Mouse (Mus musculus): Measurements from ENCODE around the gene Cacna1c. TPM values are rescaled to one million over a fixed set of nuclear protein-coding genes. Genes with fewer than 3 reads are reported as not detected.
A peak's percentile ranks its signal among the peaks of the same experiment; 100 is the strongest.

Cacna1c gene
- polyA plus RNA-seq, 1 experiment from 2014 or later = 7.1 TPM

DNA sequence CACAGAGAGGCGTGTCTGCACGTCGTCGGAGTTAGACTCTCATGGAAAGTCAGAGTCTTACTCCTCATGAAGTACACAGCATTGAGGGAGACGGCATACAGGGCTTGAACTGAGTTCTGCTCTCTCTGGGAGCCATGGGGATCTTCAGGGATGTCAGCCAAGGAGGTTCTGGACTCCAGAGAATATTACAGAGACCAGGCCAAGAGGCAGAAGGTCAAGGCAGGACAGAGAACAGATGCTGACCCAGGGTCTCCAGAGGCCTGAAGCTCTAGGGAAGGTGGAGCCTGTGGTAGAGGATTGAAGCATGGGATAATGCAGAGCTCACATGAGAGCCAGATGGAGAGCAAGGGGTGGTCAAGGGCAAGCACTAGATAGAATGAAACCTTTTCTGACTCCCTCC, 507.4 kb downstream of the Cacna1c start:
- no peak overlapping the region for H3K4me2 ChIP-seq (ENCODE audit: low read length)
- ATAC-seq (ENCODE audit: low FRiP score, low TSS enrichment) (no peak), DNase-seq (no peak)
- H3K4me1 ChIP-seq (ENCODE audit: control insufficient read depth, insufficient read depth, low read length) = no peaks in the 10 kb centered on the region
- no peak overlapping the region for H3K9ac ChIP-seq (replicated peaks; ENCODE audit: low read length)
- H3K27me3 ChIP-seq (ENCODE audit: control insufficient read depth, insufficient read depth, low read length) = no peaks in the 10 kb centered on the region
- H3K4me3 ChIP-seq (replicated peaks; ENCODE audit: low read depth, low read length) = no peak overlapping the region
- no peaks in the 10 kb centered on the region for H3K9me3 ChIP-seq (ENCODE audit: control insufficient read depth, low read length)
- WGBS = 83% methylated on average over 5 of the region's 5 CpGs
- no peaks in the 10 kb centered on the region for H3K36me3 ChIP-seq (ENCODE audit: control insufficient read depth, insufficient read depth, low read length)
- no peak overlapping the region for H3K27ac ChIP-seq (replicated peaks; ENCODE audit: low read depth, low read length)

DNA sequence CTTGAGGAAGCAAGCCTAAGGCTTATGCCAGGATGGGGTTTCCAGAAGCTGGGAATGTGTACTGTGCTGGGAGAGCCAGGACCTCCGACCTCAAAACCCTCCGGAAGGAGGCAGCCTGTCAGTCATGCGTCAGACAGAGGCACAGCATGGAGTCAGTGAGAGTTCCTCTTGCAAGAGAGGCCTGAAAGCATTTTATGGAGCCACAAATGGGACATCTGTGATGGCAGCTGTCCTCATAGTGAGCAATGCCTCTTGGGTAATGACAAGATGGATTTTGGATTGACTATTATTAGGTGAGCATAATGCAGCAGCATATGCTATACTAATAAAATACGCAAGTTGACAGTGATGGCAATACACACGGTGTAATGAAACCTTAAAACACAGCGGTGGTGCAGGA, 515.4 kb downstream of the Cacna1c start:
- H3K9me3 ChIP-seq (ENCODE audit: control insufficient read depth, low read length) = no peaks in the 10 kb centered on the region
- ATAC-seq (ENCODE audit: low FRiP score, low TSS enrichment) (no peak), DNase-seq (peak; percentile 5)
- H3K27ac ChIP-seq (replicated peaks; ENCODE audit: low read depth, low read length) = no peak overlapping the region
- WGBS = 51% methylated on average over 6 of the region's 6 CpGs
- no peaks in the 10 kb centered on the region; the same call in 1 of the 2 replicates for H3K36me3 ChIP-seq (ENCODE audit: control insufficient read depth, insufficient read depth, low read length)
- H3K4me2 ChIP-seq (ENCODE audit: low read length) = no peak overlapping the region
- no peak overlapping the region for H3K9ac ChIP-seq (replicated peaks; ENCODE audit: low read length)
- no peaks in the 10 kb centered on the region for H3K4me1 ChIP-seq (ENCODE audit: control insufficient read depth, insufficient read depth, low read length)
- no peak overlapping the region for H3K4me3 ChIP-seq (replicated peaks; ENCODE audit: low read depth, low read length)
- no peaks in the 10 kb centered on the region for H3K27me3 ChIP-seq (ENCODE audit: control insufficient read depth, insufficient read depth, low read length)

DNA sequence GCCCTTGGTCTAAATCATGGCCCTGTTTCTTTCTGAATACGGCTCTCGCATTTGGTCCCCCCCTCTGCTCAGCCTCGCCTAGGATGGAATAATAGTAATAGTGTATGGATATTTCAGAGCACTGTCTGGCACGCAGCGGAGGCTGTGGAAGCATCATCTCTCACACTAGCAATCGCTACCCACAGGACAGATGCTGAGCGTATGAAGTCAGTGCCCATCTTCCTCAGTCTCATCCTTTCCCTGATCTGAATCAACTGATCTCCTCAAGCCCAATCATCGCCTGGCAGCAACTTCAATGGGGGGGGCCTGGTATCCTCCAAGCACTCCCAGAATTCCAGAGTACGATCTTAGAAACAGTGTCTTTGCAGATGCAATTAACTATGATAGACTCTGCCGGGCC, 518.2 kb downstream of the Cacna1c start:
- no peak for ATAC-seq (ENCODE audit: low FRiP score, low TSS enrichment)
- Histone ChIP-seq H3K4me3 (replicated peaks; ENCODE audit: low read depth, low read length) (no peak overlapping the region), H3K4me2 (ENCODE audit: low read length) (no peak overlapping the region), H3K36me3 (ENCODE audit: control insufficient read depth, insufficient read depth, low read length) (no peaks in the 10 kb centered on the region; the same call in 1 of the 2 replicates), H3K27me3 (ENCODE audit: control insufficient read depth, insufficient read depth, low read length) (no peaks in the 10 kb centered on the region), H3K9me3 (ENCODE audit: control insufficient read depth, low read length) (no peaks in the 10 kb centered on the region), H3K9ac (replicated peaks; ENCODE audit: low read length) (no peak overlapping the region), H3K4me1 (ENCODE audit: control insufficient read depth, insufficient read depth, low read length) (no peaks in the 10 kb centered on the region), H3K27ac (replicated peaks; ENCODE audit: low read depth, low read length) (no peak overlapping the region)
- no peak for DNase-seq
- WGBS = 93% methylated on average over 10 of the region's 10 CpGs

DNA sequence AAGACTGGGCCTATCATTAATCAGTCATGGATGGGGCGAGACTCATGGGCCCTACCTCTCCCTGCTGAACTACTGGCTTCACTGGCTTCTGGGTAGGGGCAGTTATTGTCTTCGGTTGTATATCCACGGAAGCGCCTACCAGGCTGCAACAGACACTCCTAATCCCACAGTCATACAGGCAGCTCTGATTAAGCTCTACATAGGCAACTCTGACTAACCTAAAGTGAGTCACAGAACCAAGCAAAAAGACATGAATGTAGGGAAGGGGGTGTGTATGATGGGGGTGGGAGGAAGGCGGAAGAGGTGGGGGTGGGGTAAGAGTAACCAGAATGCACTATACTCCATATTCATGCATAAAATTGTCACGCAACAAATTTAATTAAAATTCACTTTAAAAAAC, 518.9 kb downstream of the Cacna1c start:
- Histone ChIP-seq H3K9me3 (ENCODE audit: control insufficient read depth, low read length) (no peaks in the 10 kb centered on the region), H3K4me1 (ENCODE audit: control insufficient read depth, insufficient read depth, low read length) (no peaks in the 10 kb centered on the region), H3K27ac (replicated peaks; ENCODE audit: low read depth, low read length) (no peak overlapping the region), H3K27me3 (ENCODE audit: control insufficient read depth, insufficient read depth, low read length) (no peaks in the 10 kb centered on the region), H3K4me3 (replicated peaks; ENCODE audit: low read depth, low read length) (no peak overlapping the region), H3K9ac (replicated peaks; ENCODE audit: low read length) (no peak overlapping the region), H3K4me2 (ENCODE audit: low read length) (no peak overlapping the region), H3K36me3 (ENCODE audit: control insufficient read depth, insufficient read depth, low read length) (no peaks in the 10 kb centered on the region)
- ATAC-seq (ENCODE audit: low FRiP score, low TSS enrichment) (no peak), DNase-seq (no peak)
- 86% methylated on average over 6 of the region's 6 CpGs for WGBS

GRCm38 (mm10) chr6:118674781-118675180, 521.4 kb downstream of the Cacna1c start:
- no peaks in the 10 kb centered on the region for H3K27me3 ChIP-seq (ENCODE audit: control insufficient read depth, insufficient read depth, low read length)
- H3K27ac ChIP-seq (replicated peaks; ENCODE audit: low read depth, low read length) = no peak overlapping the region
- H3K9me3 ChIP-seq (ENCODE audit: control insufficient read depth, low read length) = no peaks in the 10 kb centered on the region
- no peak for DNase-seq
- no peak overlapping the region for H3K9ac ChIP-seq (replicated peaks; ENCODE audit: low read length)
- 83% methylated on average over 4 of the region's 4 CpGs for WGBS
- no peaks in the 10 kb centered on the region for H3K36me3 ChIP-seq (ENCODE audit: control insufficient read depth, insufficient read depth, low read length)
- ATAC-seq (ENCODE audit: low FRiP score, low TSS enrichment) = no peak
- H3K4me3 ChIP-seq (replicated peaks; ENCODE audit: low read depth, low read length) = no peak overlapping the region
- H3K4me2 ChIP-seq (ENCODE audit: low read length) = no peak overlapping the region
- H3K4me1 ChIP-seq (ENCODE audit: control insufficient read depth, insufficient read depth, low read length) = no peaks in the 10 kb centered on the region

GRCm38 (mm10) chr6:118673974-118674695, 522.1 kb downstream of the Cacna1c start:
- 80% methylated on average over 12 of the region's 12 CpGs for WGBS
- Histone ChIP-seq H3K27me3 (ENCODE audit: control insufficient read depth, insufficient read depth, low read length) (no peaks in the 10 kb centered on the region), H3K27ac (replicated peaks; ENCODE audit: low read depth, low read length) (no peak overlapping the region), H3K9ac (replicated peaks; ENCODE audit: low read length) (no peak overlapping the region), H3K4me3 (replicated peaks; ENCODE audit: low read depth, low read length) (no peak overlapping the region), H3K9me3 (ENCODE audit: control insufficient read depth, low read length) (no peaks in the 10 kb centered on the region), H3K4me2 (ENCODE audit: low read length) (no peak overlapping the region), H3K36me3 (ENCODE audit: control insufficient read depth, insufficient read depth, low read length) (no peaks in the 10 kb centered on the region), H3K4me1 (ENCODE audit: control insufficient read depth, insufficient read depth, low read length) (no peaks in the 10 kb centered on the region)
- DNase-seq (no peak), ATAC-seq (ENCODE audit: low FRiP score, low TSS enrichment) (no peak)

- no peak overlapping the region for H3K27ac ChIP-seq (replicated peaks; ENCODE audit: low read depth, low read length)
- H3K4me1 ChIP-seq (ENCODE audit: control insufficient read depth, insufficient read depth, low read length) = no peaks in the 10 kb centered on the region
- H3K36me3 ChIP-seq (ENCODE audit: control insufficient read depth, insufficient read depth, low read length) = peaks cover 17% of the 10 kb centered on the region
- no peak for ATAC-seq (ENCODE audit: low FRiP score, low TSS enrichment)
- WGBS = 88% methylated on average over 4 of the region's 4 CpGs
- no peaks in the 10 kb centered on the region for H3K9me3 ChIP-seq (ENCODE audit: control insufficient read depth, low read length)
- H3K9ac ChIP-seq (replicated peaks; ENCODE audit: low read length) = no peak overlapping the region
- DNase-seq = no peak
- no peak overlapping the region for H3K4me2 ChIP-seq (ENCODE audit: low read length)
- H3K4me3 ChIP-seq (replicated peaks; ENCODE audit: low read depth, low read length) = no peak overlapping the region
- H3K27me3 ChIP-seq (ENCODE audit: control insufficient read depth, insufficient read depth, low read length) = no peaks in the 10 kb centered on the region
These were observed 542.9 kb downstream of the Cacna1c start for GRCm38 (mm10) chr6:118653331-118653730.

DNA sequence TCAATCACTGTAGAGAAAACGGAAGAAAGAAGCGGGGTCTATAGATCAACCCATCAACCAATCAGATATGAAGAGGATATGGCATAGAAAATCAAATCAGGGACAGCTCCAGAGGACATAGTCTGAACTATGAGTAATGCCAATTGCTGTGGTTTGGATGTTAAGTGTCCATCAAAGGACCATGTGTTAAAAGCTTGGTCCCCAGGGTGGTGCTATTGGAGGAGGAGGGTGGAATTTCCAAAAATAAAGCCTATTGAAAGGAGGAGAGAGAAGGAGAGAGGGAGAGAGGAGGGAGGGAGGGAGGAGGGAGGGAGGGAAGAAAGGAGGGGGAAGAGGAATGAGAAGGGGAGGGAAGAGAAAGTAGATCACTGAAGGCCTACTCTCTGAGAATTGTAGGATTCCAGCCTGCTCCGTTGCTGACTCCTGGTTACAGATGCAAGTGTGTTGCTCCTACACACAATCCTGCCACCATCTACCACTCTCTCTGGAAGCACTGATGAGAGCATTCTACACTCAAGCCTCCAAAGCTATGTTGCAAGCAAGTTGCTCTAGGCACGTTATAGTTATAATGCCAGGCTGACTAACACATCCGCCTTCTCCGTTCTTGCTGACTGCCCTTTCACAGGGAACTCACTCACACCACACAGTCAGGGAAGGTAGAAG, 547.0 kb downstream of the Cacna1c start:
- no peaks in the 10 kb centered on the region for H3K9me3 ChIP-seq (ENCODE audit: control insufficient read depth, low read length)
- ATAC-seq (ENCODE audit: low FRiP score, low TSS enrichment) = no peak
- H3K27ac ChIP-seq (replicated peaks; ENCODE audit: low read depth, low read length) = no peak overlapping the region
- no peak overlapping the region for H3K4me2 ChIP-seq (ENCODE audit: low read length)
- peaks cover 12% of the 10 kb centered on the region for H3K36me3 ChIP-seq (ENCODE audit: control insufficient read depth, insufficient read depth, low read length)
- no peak overlapping the region for H3K9ac ChIP-seq (replicated peaks; ENCODE audit: low read length)
- H3K27me3 ChIP-seq (ENCODE audit: control insufficient read depth, insufficient read depth, low read length) = no peaks in the 10 kb centered on the region
- WGBS = 96% methylated on average over 6 of the region's 6 CpGs
- DNase-seq = no peak
- no peak overlapping the region for H3K4me3 ChIP-seq (replicated peaks; ENCODE audit: low read depth, low read length)
- no peaks in the 10 kb centered on the region for H3K4me1 ChIP-seq (ENCODE audit: control insufficient read depth, insufficient read depth, low read length)

Data from midbrain, embryonic 14.5 days (tissue).